Mouse (Mus musculus) limb, embryonic 13.5 days (tissue): ENCODE measurements around the gene Lmx1b. TPM values are rescaled to one million over a fixed set of nuclear protein-coding genes. Genes with fewer than 3 reads are reported as not detected.
A peak's percentile ranks its signal among the peaks of the same experiment; 100 is the strongest.

ENCODE experiments used
- ATAC-seq: fragments of 200-750 bp; cut with Nextera tagmentation; 2 replicates; pipeline ENCODE4 v1.8.0; 2017; ENCODE audit warnings: low read depth, moderate number of reproducible peaks, moderate TSS enrichment; ENCODE audit not compliant: low FRiP score
- H3K27ac ChIP-seq: fragments of 300-500 bp; sonication (generic); 2 replicates; pipeline ENCODE4 v1.5.1; 2015; ENCODE audit warnings: inconsistent platforms, mild to moderate bottlenecking, moderate library complexity
- H3K27me3 ChIP-seq: fragments of 300-500 bp; sonication (generic); 2 replicates; pipeline ENCODE4 v1.6.1; 2015; ENCODE audit warnings: mild to moderate bottlenecking, inconsistent platforms
- H3K36me3 ChIP-seq: fragments of 300-500 bp; sonication (generic); 2 replicates; pipeline ENCODE4 v1.6.1; 2015; ENCODE audit warnings: inconsistent platforms, mild to moderate bottlenecking, moderate library complexity
- H3K4me1 ChIP-seq: fragments of 300-500 bp; sonication (generic); 2 replicates; pipeline ENCODE4 v1.6.1; 2015; ENCODE audit warnings: inconsistent platforms
- H3K4me2 ChIP-seq: fragments of 300-500 bp; sonication (generic); replicated peaks from 2 replicates; pipeline ENCODE4 v1.6.1; 2015; ENCODE audit warnings: inconsistent platforms, mild to moderate bottlenecking, moderate library complexity
- H3K4me3 ChIP-seq: fragments of 300-500 bp; sonication (generic); 2 replicates; pipeline ENCODE4 v1.5.1; 2015; ENCODE audit warnings: moderate library complexity, mild to moderate bottlenecking, inconsistent platforms
- H3K9ac ChIP-seq: fragments of 300-500 bp; sonication (generic); 2 replicates; pipeline ENCODE4 v1.6.1; 2015; ENCODE audit warnings: mild to moderate bottlenecking, inconsistent platforms
- H3K9me3 ChIP-seq: fragments of 300-500 bp; sonication (generic); 2 replicates; pipeline ENCODE4 v1.6.1; 2016; ENCODE audit warnings: inconsistent platforms
- WGBS: fragments of 180-500 bp; shearing (Covaris S2); methylation state at CpG from one replicate; pipeline ENCODE4 v1.1.7; 2015; 5-methylcytosine and 5-hydroxymethylcytosine counted together
- polyA plus RNA-seq: library from polyadenylated mRNA; unstranded; fragments of >200 nt; fragmentation: Nextera tagmentation; extraction: Ambion mirVana; gene quantifications from 2 replicates; pipeline ENCODE4 v1.2.1, GENCODE M21; 2015

Lmx1b gene
- 7.3 and 7.7 TPM in 2 replicates for polyA plus RNA-seq

- no peaks in the 10 kb centered on the region for H3K9me3 ChIP-seq
- H3K4me1 ChIP-seq = peaks cover 47% of the 10 kb centered on the region
- H3K4me2 ChIP-seq = peak within 1 kb of the TSS; percentile 82
- H3K9ac ChIP-seq = peak within 1 kb of the TSS; percentile 98
- under 1% methylated on average over 50 of the region's 53 CpGs for WGBS
- H3K27me3 ChIP-seq = peaks cover 90% of the 10 kb centered on the region
- no peak for ATAC-seq
- no peaks in the 10 kb centered on the region for H3K36me3 ChIP-seq
- H3K4me3 ChIP-seq = peak within 1 kb of the TSS; percentile 69
- peak within 1 kb of the TSS; percentile 90 for H3K27ac ChIP-seq
Measured at GRCm38 (mm10) chr2:33640171-33640721, at the start of gene Lmx1b. Gene Lmx1b (minus strand): TSS chr2:33640511.

GRCm38 (mm10) chr2:33689880-33690462 lies 49.7 kb upstream of the Lmx1b start:
- Histone ChIP-seq H3K36me3 (no peaks in the 10 kb centered on the region), H3K4me3 (no peak overlapping the region), H3K4me1 (peaks cover 7% of the 10 kb centered on the region), H3K9ac (no peak overlapping the region), H3K9me3 (peaks cover 5% of the 10 kb centered on the region; the same call in 1 of the 2 replicates), H3K27ac (no peak overlapping the region), H3K4me2 (no peak overlapping the region), H3K27me3 (peaks cover 11% of the 10 kb centered on the region)
- 32% methylated on average over 9 of the region's 9 CpGs for WGBS
- no peak for ATAC-seq

- H3K9me3 ChIP-seq = peaks cover 5% of the 10 kb centered on the region; the same call in 1 of the 2 replicates
- no peak for ATAC-seq
- H3K36me3 ChIP-seq = no peaks in the 10 kb centered on the region
- 67% methylated on average over 23 of the region's 23 CpGs for WGBS
- no peak overlapping the region for H3K9ac ChIP-seq
- no peak overlapping the region for H3K4me3 ChIP-seq
- H3K4me2 ChIP-seq = no peak overlapping the region
- H3K27ac ChIP-seq = no peak overlapping the region
- H3K4me1 ChIP-seq = peaks cover 7% of the 10 kb centered on the region
- H3K27me3 ChIP-seq = peaks cover 11% of the 10 kb centered on the region
Measured at GRCm38 (mm10) chr2:33689155-33689879, 49.0 kb upstream of the Lmx1b start.

- H3K4me1 ChIP-seq = peaks cover 7% of the 10 kb centered on the region; the same call in 1 of the 2 replicates
- no peak overlapping the region for H3K4me3 ChIP-seq
- WGBS = 52% methylated on average over 4 of the region's 4 CpGs
- no peaks in the 10 kb centered on the region for H3K36me3 ChIP-seq
- H3K9me3 ChIP-seq = peaks cover 5% of the 10 kb centered on the region; the same call in 1 of the 2 replicates
- no peak for ATAC-seq
- 0 out of 2 replicates have a peak, but pooled peaks cover 3% of the 10 kb centered on the region for H3K27me3 ChIP-seq
- H3K9ac ChIP-seq = no peak overlapping the region
- no peak overlapping the region for H3K27ac ChIP-seq
- H3K4me2 ChIP-seq = no peak overlapping the region
Measured at GRCm38 (mm10) chr2:33683594-33683993, 43.3 kb upstream of the Lmx1b start.

- whole genome bisulfite sequencing = 11% methylated on average over 6 of the region's 6 CpGs
- H3K4me1 ChIP-seq = peaks cover 7% of the 10 kb centered on the region; the same call in 1 of the 2 replicates
- H3K27me3 ChIP-seq = 0 out of 2 replicates have a peak, but pooled peaks cover 3% of the 10 kb centered on the region
- H3K27ac ChIP-seq = no peak overlapping the region
- H3K4me3 ChIP-seq = no peak overlapping the region
- ATAC-seq = no peak
- no peak overlapping the region for H3K4me2 ChIP-seq
- H3K36me3 ChIP-seq = no peaks in the 10 kb centered on the region
- no peak overlapping the region for H3K9ac ChIP-seq
- H3K9me3 ChIP-seq = peaks cover 5% of the 10 kb centered on the region; the same call in 1 of the 2 replicates
Measured at GRCm38 (mm10) chr2:33683095-33683494, 42.8 kb upstream of the Lmx1b start.

DNA sequence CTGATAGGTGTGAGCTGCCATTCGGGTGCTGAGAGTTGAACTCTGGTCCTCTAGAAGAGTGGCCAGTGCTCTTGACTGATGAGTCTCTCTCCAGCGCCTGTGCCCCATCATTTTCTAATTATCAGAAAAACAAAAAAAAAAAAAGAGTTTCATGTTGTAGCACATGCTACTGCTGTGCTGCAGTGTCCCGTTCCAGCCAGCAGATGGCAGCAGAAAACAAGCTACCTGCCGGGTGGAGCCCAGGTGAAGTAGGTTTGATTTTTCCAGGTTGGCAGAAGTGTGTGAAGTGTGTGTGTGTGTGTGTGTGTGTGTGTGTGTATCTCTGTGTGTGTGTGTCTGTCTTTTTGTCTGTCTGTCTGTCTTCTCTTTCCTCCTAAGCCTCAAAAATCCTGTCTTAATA lies 41.9 kb upstream of the Lmx1b start:
- Histone ChIP-seq H3K4me3 (no peak overlapping the region), H3K4me2 (no peak overlapping the region), H3K27me3 (0 out of 2 replicates have a peak, but pooled peaks cover 3% of the 10 kb centered on the region), H3K9ac (no peak overlapping the region), H3K36me3 (no peaks in the 10 kb centered on the region), H3K9me3 (peaks cover 2% of the 10 kb centered on the region; the same call in 1 of the 2 replicates), H3K27ac (no peak overlapping the region), H3K4me1 (peaks cover 7% of the 10 kb centered on the region; the same call in 1 of the 2 replicates)
- 4% methylated on average over 4 of the region's 4 CpGs for WGBS
- no peak for ATAC-seq

- 0 out of 2 replicates have a peak, but pooled peaks cover 6% of the 10 kb centered on the region for H3K27me3 ChIP-seq
- no peak overlapping the region for H3K9ac ChIP-seq
- 70% methylated on average over 12 of the region's 12 CpGs for WGBS
- H3K4me1 ChIP-seq = peaks cover 7% of the 10 kb centered on the region; the same call in 1 of the 2 replicates
- H3K4me2 ChIP-seq = no peak overlapping the region
- no peak for ATAC-seq
- H3K27ac ChIP-seq = no peak overlapping the region
- no peak overlapping the region for H3K4me3 ChIP-seq
- no peaks in the 10 kb centered on the region for H3K36me3 ChIP-seq
- no peaks in the 10 kb centered on the region for H3K9me3 ChIP-seq
Measured at GRCm38 (mm10) chr2:33678950-33679654, 38.8 kb upstream of the Lmx1b start.

DNA sequence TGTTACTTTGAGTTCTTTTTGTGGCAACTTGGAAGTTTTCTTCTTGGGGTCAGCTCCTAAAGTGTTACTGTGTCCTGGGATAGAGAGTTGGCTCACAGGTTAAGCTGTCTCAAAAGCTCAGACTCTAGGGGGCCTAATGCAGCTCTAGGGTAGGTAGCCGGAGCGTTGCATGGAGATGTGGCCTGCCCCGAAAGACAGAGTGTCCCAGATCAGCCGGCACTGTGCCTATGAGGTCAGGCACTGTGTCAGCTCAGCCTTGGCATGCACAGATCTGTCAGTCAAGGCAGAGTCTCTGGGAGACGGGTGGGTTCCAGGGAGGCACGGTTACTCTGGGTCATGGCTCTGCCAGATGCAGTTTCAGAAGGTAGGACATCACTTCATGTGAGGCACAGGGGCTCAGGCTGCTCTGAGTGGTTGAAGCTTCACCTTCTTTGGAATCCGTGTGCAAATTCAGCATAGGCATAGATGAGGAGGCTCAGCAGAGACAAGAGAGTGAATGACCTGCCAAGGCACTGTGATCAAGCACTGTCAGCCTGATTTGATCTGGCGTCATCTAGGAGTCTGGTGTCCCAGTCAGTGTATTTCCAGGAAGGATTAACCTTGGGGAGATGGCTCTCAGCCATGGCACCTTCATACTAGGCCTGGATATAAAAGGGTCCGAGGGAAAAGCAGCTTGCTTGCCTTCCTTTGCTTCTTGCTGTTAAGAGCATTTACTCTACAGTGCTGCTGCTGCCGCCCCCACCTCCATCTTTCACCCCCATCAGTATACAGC lies 32.6 kb upstream of the Lmx1b start:
- Histone ChIP-seq H3K4me2 (no peak overlapping the region), H3K36me3 (no peaks in the 10 kb centered on the region), H3K9me3 (no peaks in the 10 kb centered on the region), H3K9ac (no peak overlapping the region), H3K27ac (no peak overlapping the region), H3K4me3 (no peak overlapping the region), H3K27me3 (0 out of 2 replicates have a peak, but pooled peaks cover 3% of the 10 kb centered on the region), H3K4me1 (no peaks in the 10 kb centered on the region; the same call in none of the 2 replicates)
- no peak for ATAC-seq
- 82% methylated on average over 10 of the region's 10 CpGs for WGBS

- no peaks in the 10 kb centered on the region for H3K36me3 ChIP-seq
- no peak overlapping the region for H3K27ac ChIP-seq
- no peak overlapping the region for H3K9ac ChIP-seq
- WGBS = 73% methylated on average over 6 of the region's 6 CpGs
- no peak overlapping the region for H3K4me3 ChIP-seq
- H3K27me3 ChIP-seq = no peaks in the 10 kb centered on the region
- H3K4me2 ChIP-seq = no peak overlapping the region
- no peaks in the 10 kb centered on the region for H3K9me3 ChIP-seq
- peaks cover 27% of the 10 kb centered on the region for H3K4me1 ChIP-seq
- ATAC-seq = no peak
Measured at GRCm38 (mm10) chr2:33668741-33669140, 28.4 kb upstream of the Lmx1b start.

GRCm38 (mm10) chr2:33666388-33666945 lies 26.2 kb upstream of the Lmx1b start:
- H3K27me3 ChIP-seq = no peaks in the 10 kb centered on the region
- H3K4me2 ChIP-seq = no peak overlapping the region
- H3K9me3 ChIP-seq = no peaks in the 10 kb centered on the region
- no peak for ATAC-seq
- WGBS = 27% methylated on average over 11 of the region's 11 CpGs
- no peaks in the 10 kb centered on the region for H3K36me3 ChIP-seq
- H3K4me3 ChIP-seq = no peak overlapping the region
- no peak overlapping the region for H3K9ac ChIP-seq
- H3K27ac ChIP-seq = no peak overlapping the region
- H3K4me1 ChIP-seq = peaks cover 27% of the 10 kb centered on the region
